Mouse (Mus musculus): ENCODE measurements around the gene Pycard. TPM values are rescaled to one million over a fixed set of nuclear protein-coding genes. Genes with fewer than 3 reads are reported as not detected.

The Pycard gene
- total and polyA plus RNA-seq, 3 experiments = 1.3 to 3.5 (median 2.0) TPM

- H3K36me3 ChIP-seq (replicated peaks) = peaks cover 91% of the 10 kb centered on the region
- no peaks in the 10 kb centered on the region for H3K27me3 ChIP-seq (ENCODE audit: insufficient read depth, low read length)
- H3K9me3 ChIP-seq (replicated peaks) = no peaks in the 10 kb centered on the region
- peaks cover 35% of the 10 kb centered on the region for H3K4me1 ChIP-seq (ENCODE audit: insufficient read depth, low read depth, low read length)
- ATAC-seq (ENCODE audit: extremely low read depth, insufficient number of reproducible peaks, low FRiP score, poor library complexity, severe bottlenecking) (0 out of 2 replicates have a peak, but pooled peaks have one; percentile 11), DNase-seq (ENCODE audit: low spot score) (no peak)
- no peak overlapping the region for H3K4me3 ChIP-seq (ENCODE audit: low read depth, low read length)
- TF ChIP-seq GATA1 (IDR thresholded peaks at IDR 0.05; ENCODE audit: borderline replicate concordance, low read length) (no peak), POLR2AphosphoS5 (IDR thresholded peaks at IDR 0.05; ENCODE audit: insufficient replicate concordance, low read depth, low read length) (0 out of 2 replicates have a peak, but pooled peaks have one; percentile 46), TAL1 (conservative IDR thresholded peaks at IDR 0.05; ENCODE audit: low read depth, low read length) (no peak), CTCF (IDR thresholded peaks at IDR 0.05; ENCODE audit: low read depth, low read length) (no peak)
Observed at GRCm38 (mm10) chr7:127992488-127993340, 953 bp downstream of the Pycard start.

- TF ChIP-seq CTCF (IDR thresholded peaks at IDR 0.05; ENCODE audit: low read depth, low read length) (no peak; the same call in 1 of the 2 replicates), TAL1 (conservative IDR thresholded peaks at IDR 0.05; ENCODE audit: low read depth, low read length) (no peak), GATA1 (IDR thresholded peaks at IDR 0.05; ENCODE audit: borderline replicate concordance, low read length) (no peak)
- Histone ChIP-seq H3K4me1 (ENCODE audit: insufficient read depth, low read depth, low read length) (peaks cover 35% of the 10 kb centered on the region), H3K27me3 (ENCODE audit: insufficient read depth, low read length) (no peaks in the 10 kb centered on the region), H3K36me3 (replicated peaks) (peaks cover 92% of the 10 kb centered on the region), H3K4me3 (ENCODE audit: low read depth, low read length) (no peak overlapping the region), H3K9me3 (replicated peaks) (no peaks in the 10 kb centered on the region)
- DNase-seq (ENCODE audit: low spot score) (no peak), ATAC-seq (ENCODE audit: extremely low read depth, insufficient number of reproducible peaks, low FRiP score, poor library complexity, severe bottlenecking) (peak; percentile 45; the same call in 1 of the 2 replicates)
Observed at GRCm38 (mm10) chr7:127991643-127992487, 1.8 kb downstream of the Pycard start.

- peaks cover 33% of the 10 kb centered on the region for H3K4me1 ChIP-seq (ENCODE audit: insufficient read depth, low read depth, low read length)
- TF ChIP-seq POLR2AphosphoS5 (IDR thresholded peaks at IDR 0.05; ENCODE audit: insufficient replicate concordance, low read depth, low read length) (no peak), TAL1 (conservative IDR thresholded peaks at IDR 0.05; ENCODE audit: low read depth, low read length) (no peak), GATA2 (IDR thresholded peaks at IDR 0.05; ENCODE audit: borderline replicate concordance, low read depth, low read length) (no peak)
- no peak for ATAC-seq (ENCODE audit: extremely low read depth, insufficient number of reproducible peaks, low FRiP score, poor library complexity, severe bottlenecking)
- no peak overlapping the region for H3K4me3 ChIP-seq (ENCODE audit: low read depth, low read length)
- peaks cover 97% of the 10 kb centered on the region for H3K36me3 ChIP-seq (replicated peaks)
- no peaks in the 10 kb centered on the region for H3K9me3 ChIP-seq (replicated peaks)
- no peaks in the 10 kb centered on the region for H3K27me3 ChIP-seq (ENCODE audit: insufficient read depth, low read length)
- no peak for DNase-seq (ENCODE audit: low spot score)
Observed at GRCm38 (mm10) chr7:127988904-127989303, 4.8 kb downstream of the Pycard start.

- DNase-seq (ENCODE audit: low spot score) (no peak), ATAC-seq (ENCODE audit: extremely low read depth, insufficient number of reproducible peaks, low FRiP score, poor library complexity, severe bottlenecking) (no peak)
- peaks cover 8% of the 10 kb centered on the region for H3K4me1 ChIP-seq (ENCODE audit: insufficient read depth, low read depth, low read length)
- no peaks in the 10 kb centered on the region for H3K9me3 ChIP-seq (replicated peaks)
- peaks cover 99% of the 10 kb centered on the region for H3K36me3 ChIP-seq (replicated peaks)
- H3K27me3 ChIP-seq (ENCODE audit: insufficient read depth, low read length) = no peaks in the 10 kb centered on the region
- no peak for TF ChIP-seq TAL1 (conservative IDR thresholded peaks at IDR 0.05; ENCODE audit: low read depth, low read length)
- no peak for TF ChIP-seq POLR2AphosphoS5 (IDR thresholded peaks at IDR 0.05; ENCODE audit: insufficient replicate concordance, low read depth, low read length)
- no peak for TF ChIP-seq GATA1 (IDR thresholded peaks at IDR 0.05; ENCODE audit: borderline replicate concordance, low read length)
- TF ChIP-seq GATA2 (IDR thresholded peaks at IDR 0.05; ENCODE audit: borderline replicate concordance, low read depth, low read length) = no peak
- no peak for TF ChIP-seq CTCF (IDR thresholded peaks at IDR 0.05; ENCODE audit: low read depth, low read length)
- H3K4me3 ChIP-seq (ENCODE audit: low read depth, low read length) = no peak overlapping the region
Observed at GRCm38 (mm10) chr7:127980606-127981005, 13.1 kb downstream of the Pycard start.

GRCm38 (mm10) chr7:127978856-127979255 is 14.8 kb downstream of the Pycard start:
- ATAC-seq (ENCODE audit: extremely low read depth, insufficient number of reproducible peaks, low FRiP score, poor library complexity, severe bottlenecking) (no peak), DNase-seq (ENCODE audit: low spot score) (no peak)
- Histone ChIP-seq H3K27me3 (ENCODE audit: insufficient read depth, low read length) (no peaks in the 10 kb centered on the region), H3K9me3 (replicated peaks) (no peaks in the 10 kb centered on the region), H3K4me1 (ENCODE audit: insufficient read depth, low read depth, low read length) (peaks cover 14% of the 10 kb centered on the region), H3K4me3 (ENCODE audit: low read depth, low read length) (no peak overlapping the region), H3K36me3 (replicated peaks) (peaks cover 98% of the 10 kb centered on the region)
- TF ChIP-seq POLR2AphosphoS5 (IDR thresholded peaks at IDR 0.05; ENCODE audit: insufficient replicate concordance, low read depth, low read length) (no peak), CTCF (IDR thresholded peaks at IDR 0.05; ENCODE audit: low read depth, low read length) (no peak), GATA2 (IDR thresholded peaks at IDR 0.05; ENCODE audit: borderline replicate concordance, low read depth, low read length) (no peak), GATA1 (IDR thresholded peaks at IDR 0.05; ENCODE audit: borderline replicate concordance, low read length) (no peak), TAL1 (conservative IDR thresholded peaks at IDR 0.05; ENCODE audit: low read depth, low read length) (no peak)

- no peak for TF ChIP-seq POLR2AphosphoS5 (IDR thresholded peaks at IDR 0.05; ENCODE audit: insufficient replicate concordance, low read depth, low read length)
- TF ChIP-seq TAL1 (conservative IDR thresholded peaks at IDR 0.05; ENCODE audit: low read depth, low read length) = no peak
- no peak for TF ChIP-seq GATA2 (IDR thresholded peaks at IDR 0.05; ENCODE audit: borderline replicate concordance, low read depth, low read length)
- no peak for TF ChIP-seq GATA1 (IDR thresholded peaks at IDR 0.05; ENCODE audit: borderline replicate concordance, low read length)
- TF ChIP-seq CTCF (IDR thresholded peaks at IDR 0.05; ENCODE audit: low read depth, low read length) = no peak
- Histone ChIP-seq H3K9me3 (replicated peaks) (no peaks in the 10 kb centered on the region), H3K36me3 (replicated peaks) (peaks cover 96% of the 10 kb centered on the region), H3K4me3 (ENCODE audit: low read depth, low read length) (no peak overlapping the region), H3K27me3 (ENCODE audit: insufficient read depth, low read length) (no peaks in the 10 kb centered on the region), H3K4me1 (ENCODE audit: insufficient read depth, low read depth, low read length) (peaks cover 37% of the 10 kb centered on the region)
- DNase-seq (ENCODE audit: low spot score) (no peak), ATAC-seq (ENCODE audit: extremely low read depth, insufficient number of reproducible peaks, low FRiP score, poor library complexity, severe bottlenecking) (no peak)
Observed at GRCm38 (mm10) chr7:127974413-127974930, 19.2 kb downstream of the Pycard start.
